Mouse (Mus musculus) brain, embryonic 14.5 days (tissue): ENCODE measurements around the gene Gcgr.

Source experiments
- CTCF ChIP-seq: fragments of 200-500 bp; IDR thresholded peaks from 2 replicates; pipeline ENCODE4 v1.5.1; 2012; ENCODE audit warnings: inconsistent platforms, mild to moderate bottlenecking, moderate library complexity, borderline replicate concordance; ENCODE audit not compliant: insufficient read depth, insufficient read length; ENCODE audit errors: extremely low read depth
- POLR2A ChIP-seq: fragments of 200-500 bp; IDR thresholded peaks from 2 replicates; pipeline ENCODE4 v1.6.1; 2012; ENCODE audit warnings: mild to moderate bottlenecking, inconsistent platforms, borderline replicate concordance; ENCODE audit not compliant: poor library complexity, insufficient read depth, insufficient read length, severe bottlenecking; ENCODE audit errors: extremely low read depth

GRCm38 (mm10) chr11:120498226-120498625 lies 32.3 kb upstream of the Gcgr start:
- TF ChIP-seq POLR2A (no peak), CTCF (no peak)
